Mouse (Mus musculus): Measurements from ENCODE around the gene Dennd4a. TPM values are rescaled to one million over a fixed set of nuclear protein-coding genes. Genes with fewer than 3 reads are reported as not detected.

Gene Dennd4a
- total and polyA plus RNA-seq, 3 experiments, result 17.6 to 417 (median 81.3) TPM

- Histone ChIP-seq H3K4me3 (ENCODE audit: low read depth, low read length) (no peak overlapping the region), H3K4me1 (ENCODE audit: insufficient read depth, low read depth, low read length) (peaks cover 69% of the 10 kb centered on the region), H3K36me3 (replicated peaks) (no peaks in the 10 kb centered on the region), H3K9me3 (replicated peaks) (no peaks in the 10 kb centered on the region), H3K27me3 (ENCODE audit: insufficient read depth, low read length) (no peaks in the 10 kb centered on the region)
- no peak for TF ChIP-seq GATA1 (IDR thresholded peaks at IDR 0.05; ENCODE audit: borderline replicate concordance, low read length)
- TF ChIP-seq GATA2 (IDR thresholded peaks at IDR 0.05; ENCODE audit: borderline replicate concordance, low read depth, low read length), result no peak
- TF ChIP-seq POLR2AphosphoS5 (IDR thresholded peaks at IDR 0.05; ENCODE audit: insufficient replicate concordance, low read depth, low read length), result no peak
- no peak for TF ChIP-seq TAL1 (conservative IDR thresholded peaks at IDR 0.05; ENCODE audit: low read depth, low read length)
- no peak for TF ChIP-seq CTCF (IDR thresholded peaks at IDR 0.05; ENCODE audit: low read depth, low read length)
- no peak for DNase-seq (ENCODE audit: low spot score)
- no peak for ATAC-seq (ENCODE audit: extremely low read depth, insufficient number of reproducible peaks, low FRiP score, poor library complexity, severe bottlenecking)
Measured at GRCm38 (mm10) chr9:64788070-64788469, 23.1 kb upstream of the Dennd4a start.

DNA sequence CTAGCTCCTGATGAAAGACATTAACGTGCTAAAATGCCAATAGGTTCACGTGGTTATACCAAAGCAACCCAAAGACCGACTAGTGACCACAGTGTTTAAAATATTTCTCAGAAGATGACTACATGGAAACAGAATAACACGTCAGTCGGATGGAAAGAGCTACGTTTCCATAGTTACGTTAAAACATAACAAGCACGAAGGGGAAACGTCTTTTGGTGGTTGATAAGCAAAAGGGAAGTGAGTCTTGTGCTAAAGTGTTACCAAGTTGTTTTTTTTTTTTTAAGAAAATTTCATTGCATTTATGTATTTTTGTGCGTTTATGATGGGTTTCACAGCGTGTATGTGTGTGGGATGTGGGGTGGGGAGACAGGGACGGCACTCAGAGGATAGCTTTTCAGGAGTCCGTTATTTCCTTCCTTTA lies 21.8 kb upstream of the Dennd4a start:
- H3K27me3 ChIP-seq (ENCODE audit: insufficient read depth, low read length), result no peaks in the 10 kb centered on the region
- TF ChIP-seq GATA2 (IDR thresholded peaks at IDR 0.05; ENCODE audit: borderline replicate concordance, low read depth, low read length) (no peak), TAL1 (conservative IDR thresholded peaks at IDR 0.05; ENCODE audit: low read depth, low read length) (peak; percentile 62), GATA1 (IDR thresholded peaks at IDR 0.05; ENCODE audit: borderline replicate concordance, low read length) (no peak), POLR2AphosphoS5 (IDR thresholded peaks at IDR 0.05; ENCODE audit: insufficient replicate concordance, low read depth, low read length) (no peak), CTCF (IDR thresholded peaks at IDR 0.05; ENCODE audit: low read depth, low read length) (no peak)
- no peak overlapping the region; the same call in 1 of the 2 replicates for H3K4me3 ChIP-seq (ENCODE audit: low read depth, low read length)
- ATAC-seq (ENCODE audit: extremely low read depth, insufficient number of reproducible peaks, low FRiP score, poor library complexity, severe bottlenecking) (peak; percentile 59), DNase-seq (ENCODE audit: low spot score) (peak; percentile 43)
- H3K9me3 ChIP-seq (replicated peaks), result no peaks in the 10 kb centered on the region
- peaks cover 80% of the 10 kb centered on the region for H3K4me1 ChIP-seq (ENCODE audit: insufficient read depth, low read depth, low read length)
- no peaks in the 10 kb centered on the region for H3K36me3 ChIP-seq (replicated peaks)

DNA sequence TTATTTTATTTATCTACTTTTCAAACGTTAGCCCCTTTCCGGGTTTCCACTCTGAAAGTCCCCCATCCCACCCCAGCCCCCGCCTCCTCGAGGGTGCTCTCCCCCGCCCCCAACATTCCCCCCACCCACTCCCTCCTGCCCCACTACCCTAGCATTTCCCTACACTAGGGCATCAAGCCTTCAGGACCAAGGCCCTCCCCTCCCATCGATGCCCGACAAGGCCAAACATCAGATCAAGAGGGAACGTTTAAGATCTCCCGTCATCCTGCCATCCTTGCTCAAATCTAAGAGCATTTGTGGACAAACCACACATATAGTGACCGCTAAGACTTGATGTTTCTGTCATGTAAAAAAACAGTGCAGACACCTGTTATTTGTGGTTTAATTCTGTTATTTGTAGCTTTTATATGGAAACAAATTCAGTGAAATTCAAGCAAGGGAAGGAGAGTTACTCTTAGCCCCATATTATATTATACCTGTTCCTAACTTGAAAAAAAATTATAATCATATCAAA lies 21.2 kb upstream of the Dennd4a start:
- H3K9me3 ChIP-seq (replicated peaks), result no peaks in the 10 kb centered on the region
- TF ChIP-seq GATA1 (IDR thresholded peaks at IDR 0.05; ENCODE audit: borderline replicate concordance, low read length), result no peak
- no peak overlapping the region; the same call in 1 of the 2 replicates for H3K4me3 ChIP-seq (ENCODE audit: low read depth, low read length)
- no peak for DNase-seq (ENCODE audit: low spot score)
- H3K27me3 ChIP-seq (ENCODE audit: insufficient read depth, low read length), result no peaks in the 10 kb centered on the region
- no peaks in the 10 kb centered on the region for H3K36me3 ChIP-seq (replicated peaks)
- H3K4me1 ChIP-seq (ENCODE audit: insufficient read depth, low read depth, low read length), result peaks cover 80% of the 10 kb centered on the region
- ATAC-seq (ENCODE audit: extremely low read depth, insufficient number of reproducible peaks, low FRiP score, poor library complexity, severe bottlenecking), result no peak

- no peak for ATAC-seq (ENCODE audit: extremely low read depth, insufficient number of reproducible peaks, low FRiP score, poor library complexity, severe bottlenecking)
- no peaks in the 10 kb centered on the region for H3K9me3 ChIP-seq (replicated peaks)
- peaks cover 80% of the 10 kb centered on the region for H3K4me1 ChIP-seq (ENCODE audit: insufficient read depth, low read depth, low read length)
- H3K4me3 ChIP-seq (ENCODE audit: low read depth, low read length), result no peak overlapping the region; the same call in 1 of the 2 replicates
- TF ChIP-seq GATA1 (IDR thresholded peaks at IDR 0.05; ENCODE audit: borderline replicate concordance, low read length) (no peak), TAL1 (conservative IDR thresholded peaks at IDR 0.05; ENCODE audit: low read depth, low read length) (no peak), POLR2AphosphoS5 (IDR thresholded peaks at IDR 0.05; ENCODE audit: insufficient replicate concordance, low read depth, low read length) (no peak), GATA2 (IDR thresholded peaks at IDR 0.05; ENCODE audit: borderline replicate concordance, low read depth, low read length) (no peak), CTCF (IDR thresholded peaks at IDR 0.05; ENCODE audit: low read depth, low read length) (no peak)
- DNase-seq (ENCODE audit: low spot score), result no peak
- no peaks in the 10 kb centered on the region for H3K27me3 ChIP-seq (ENCODE audit: insufficient read depth, low read length)
- no peaks in the 10 kb centered on the region for H3K36me3 ChIP-seq (replicated peaks)
Measured at GRCm38 (mm10) chr9:64790673-64791660, 20.2 kb upstream of the Dennd4a start.

DNA sequence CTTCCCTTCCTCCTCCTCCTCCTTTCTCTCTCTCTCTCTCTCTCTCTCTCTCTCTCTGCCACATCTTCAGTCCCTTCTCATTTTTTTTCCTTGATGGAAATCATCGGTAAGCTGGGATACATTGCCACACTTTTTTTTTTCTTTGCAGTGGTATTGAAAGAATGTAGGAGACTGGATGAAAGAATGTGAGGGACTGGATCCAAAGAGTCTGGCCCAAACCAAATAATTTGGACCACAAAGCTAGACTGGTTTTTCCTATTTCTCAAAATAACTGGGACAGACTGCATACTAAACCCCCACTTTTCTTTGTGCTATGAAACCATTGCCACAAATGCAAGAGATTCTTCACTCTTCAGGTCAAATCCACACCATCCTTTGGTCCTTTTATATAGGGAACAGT lies 19.5 kb upstream of the Dennd4a start:
- Histone ChIP-seq H3K4me3 (ENCODE audit: low read depth, low read length) (no peak overlapping the region), H3K4me1 (ENCODE audit: insufficient read depth, low read depth, low read length) (peaks cover 75% of the 10 kb centered on the region), H3K27me3 (ENCODE audit: insufficient read depth, low read length) (no peaks in the 10 kb centered on the region), H3K9me3 (replicated peaks) (no peaks in the 10 kb centered on the region), H3K36me3 (replicated peaks) (no peaks in the 10 kb centered on the region)
- DNase-seq (ENCODE audit: low spot score) (no peak), ATAC-seq (ENCODE audit: extremely low read depth, insufficient number of reproducible peaks, low FRiP score, poor library complexity, severe bottlenecking) (no peak)
- TF ChIP-seq TAL1 (conservative IDR thresholded peaks at IDR 0.05; ENCODE audit: low read depth, low read length) (no peak), POLR2AphosphoS5 (IDR thresholded peaks at IDR 0.05; ENCODE audit: insufficient replicate concordance, low read depth, low read length) (no peak), GATA2 (IDR thresholded peaks at IDR 0.05; ENCODE audit: borderline replicate concordance, low read depth, low read length) (no peak), CTCF (IDR thresholded peaks at IDR 0.05; ENCODE audit: low read depth, low read length) (no peak), GATA1 (IDR thresholded peaks at IDR 0.05; ENCODE audit: borderline replicate concordance, low read length) (no peak)
